Comparison of ENCODE assay signal across 16 mouse cellular contexts in genomic region chr2:52638226-52638625, GRCm38 (mm10). TPM values are rescaled to one million over a fixed set of nuclear protein-coding genes. Genes with fewer than 3 reads are reported as not detected.
DNase-seq lines count a peak whose midpoint lies in the region; TF ChIP-seq lines count a peak whose summit lies in the region.
"Had no signal": no experiment of that assay in that cellular context is flagged by ENCODE, and none has a peak within 500 bp of the region (broad histone marks: within the 10 kb centered on the region; RNA-seq: fewer than 3 reads in every experiment).

No protein-coding gene starts in this region.

- H3K9me3 ChIP-seq in MEL (replicated peaks; ENCODE audit: insufficient read depth, low read length) = no peaks in the 10 kb centered on the region
- H3K9me3 ChIP-seq: G1E; midbrain, embryonic 13.5 days; neural tube, embryonic 13.5 days had no signal

- peak; percentile 53 to 69 for DNase-seq in cerebellum, adult 18-20 months
- no peak for DNase-seq in cerebellum, adult 11 months
- DNase-seq in left cerebral cortex, adult 18-20 months (ENCODE audit: low spot score in 2 of 2) = peak; percentile 42 to 59
- no peak for DNase-seq in left cerebral cortex, postnatal 10 days (ENCODE audit: extremely low spot score in 1 of 2, low spot score in 2 of 2)
- peak; percentile 16 for DNase-seq in MEL (ENCODE audit: low read depth, low spot score)
- DNase-seq in thymus, adult 2 months = no peak
- DNase-seq in thymus, postnatal 0 days (ENCODE audit: low spot score) = no peak
- DNase-seq: embryo, embryonic 11 days; gastrocnemius, adult 2 months; layer of hippocampus, adult 9-11 months; lung, adult 2 months; thymus, postnatal 36 days had no signal

- intact Hi-C loops in left cerebral cortex, postnatal 10 days (cut with DNase I) = loop anchor here (10.0 kb wide), 1 partner anchor 97 kb away; no protein-coding TSS in a partner anchor

- no peak for TF ChIP-seq POLR2A in MEL (IDR thresholded peaks at IDR 0.05; ENCODE audit: control insufficient read depth in 1 of 2, insufficient read depth in 1 of 2, low read depth in 1 of 2, low read length in 2 of 2, poor library complexity in 1 of 2)
- no peak for TF ChIP-seq POLR2A in cortical plate, adult 2 months (IDR thresholded peaks at IDR 0.05; ENCODE audit: extremely low read depth, insufficient read depth, low read length)
- no peak for TF ChIP-seq POLR2A in thymus, adult 2 months (IDR thresholded peaks at IDR 0.05; ENCODE audit: control insufficient read depth, extremely low read depth, insufficient read depth, low read length, poor library complexity)

- no peak for TF ChIP-seq EP300 in MEL (IDR thresholded peaks at IDR 0.05; ENCODE audit: low read depth in 1 of 2, low read length in 2 of 2)

- H3K9ac ChIP-seq in MEL (ENCODE audit: control insufficient read depth, low read depth, low read length, poor library complexity, severe bottlenecking) = no peak overlapping the region
- H3K9ac ChIP-seq: midbrain, embryonic 13.5 days; neural tube, embryonic 13.5 days had no signal

- peaks cover 0 to 5% of the 10 kb centered on the region in 2 experiments; a peak in 1 of 4 replicates for H3K4me1 ChIP-seq in MEL (ENCODE audit: control insufficient read depth in 1 of 2, insufficient read depth in 2 of 2, low read length in 2 of 2)
- peaks cover 11% of the 10 kb centered on the region for H3K4me1 ChIP-seq in cortical plate, adult 2 months (ENCODE audit: control insufficient read depth, insufficient read depth, low read length)
- no peaks in the 10 kb centered on the region for H3K4me1 ChIP-seq in thymus, adult 2 months (replicated peaks; ENCODE audit: control insufficient read depth, insufficient read depth, low read length)

- no peak overlapping the region for H3K4me3 ChIP-seq in MEL (ENCODE audit: control insufficient read depth in 1 of 2, insufficient read depth in 1 of 2, low read depth in 2 of 2, low read length in 2 of 2)
- no peak overlapping the region for H3K4me3 ChIP-seq in cortical plate, adult 2 months (ENCODE audit: insufficient read depth, low read length)
- H3K4me3 ChIP-seq in thymus, adult 2 months (ENCODE audit: control insufficient read depth, insufficient read depth, low read length) = no peak overlapping the region
- H3K4me3 ChIP-seq: gastrocnemius, adult 2 months; midbrain, embryonic 13.5 days; neural tube, embryonic 13.5 days had no signal

- no peak for TF ChIP-seq RAD21 in MEL (IDR thresholded peaks at IDR 0.05; ENCODE audit: low read depth, low read length)

- WGBS in thymus, adult 2 months = 36% methylated on average over 4 of the region's 4 CpGs

- TF ChIP-seq CTCF in MEL (IDR thresholded peaks at IDR 0.05 in 2 of 3, conservative IDR thresholded peaks at IDR 0.05 in 1 of 3; ENCODE audit: control insufficient read depth in 1 of 3, insufficient read depth in 1 of 3, low read depth in 2 of 3, low read length in 3 of 3, poor library complexity in 1 of 3, severe bottlenecking in 1 of 3) = no peak
- no peak for TF ChIP-seq CTCF in cortical plate, adult 2 months (IDR thresholded peaks at IDR 0.05; ENCODE audit: extremely low read depth, insufficient read depth, low read length)
- no peak for TF ChIP-seq CTCF in thymus, adult 2 months (IDR thresholded peaks at IDR 0.05; ENCODE audit: borderline replicate concordance, control insufficient read depth, extremely low read depth, insufficient read depth, low read length, poor library complexity)

- no peaks in the 10 kb centered on the region for H3K79me2 ChIP-seq in MEL (ENCODE audit: control insufficient read depth, insufficient read depth, low read length, poor library complexity)

- no peaks in the 10 kb centered on the region; a peak in 1 of 4 replicates for H3K27me3 ChIP-seq in MEL (ENCODE audit: control insufficient read depth in 1 of 2, insufficient read depth in 2 of 2, low read length in 2 of 2)
- H3K27me3 ChIP-seq in thymus, adult 2 months (ENCODE audit: control insufficient read depth, insufficient read depth, low read length) = no peaks in the 10 kb centered on the region
- H3K27me3 ChIP-seq: midbrain, embryonic 13.5 days; neural tube, embryonic 13.5 days had no signal

- H3K36me3 ChIP-seq in MEL (ENCODE audit: control insufficient read depth in 1 of 2, insufficient read depth in 2 of 2, low read length in 2 of 2) = no peaks in the 10 kb centered on the region
- H3K36me3 ChIP-seq in thymus, adult 2 months (ENCODE audit: control insufficient read depth, insufficient read depth, low read length) = no peaks in the 10 kb centered on the region
- H3K36me3 ChIP-seq: G1E; midbrain, embryonic 13.5 days; neural tube, embryonic 13.5 days had no signal

- no peak overlapping the region for H3K27ac ChIP-seq in MEL (ENCODE audit: control insufficient read depth, low read depth, low read length)
- H3K27ac ChIP-seq in cortical plate, adult 2 months (ENCODE audit: insufficient read depth, low read length) = peak overlapping the region; percentile 27; the same call in 1 of the 2 replicates
- no peak overlapping the region for H3K27ac ChIP-seq in thymus, adult 2 months (ENCODE audit: control insufficient read depth, insufficient read depth, low read length)
- H3K27ac ChIP-seq: gastrocnemius, adult 2 months; midbrain, embryonic 13.5 days; neural tube, embryonic 13.5 days had no signal

TF ChIP-seq in MEL, 35 proteins besides CTCF, POLR2A, EP300 and RAD21:
- TF ChIP-seq GABPA (IDR thresholded peaks at IDR 0.05; ENCODE audit: low read depth, low read length) = no peak
- no peak for TF ChIP-seq CHD2 (IDR thresholded peaks at IDR 0.05; ENCODE audit: low read length)
- no peak for TF ChIP-seq MAZ (IDR thresholded peaks at IDR 0.05; ENCODE audit: low read depth, low read length)
- no peak for TF ChIP-seq GATA1 (IDR thresholded peaks at IDR 0.05; ENCODE audit: low read depth, low read length)
- no peak for TF ChIP-seq MAX (IDR thresholded peaks at IDR 0.05; ENCODE audit: low read length)
- no peak for TF ChIP-seq MYB (IDR thresholded peaks at IDR 0.05; ENCODE audit: low read depth, low read length)
- TF ChIP-seq USF1 (IDR thresholded peaks at IDR 0.05; ENCODE audit: low read depth, low read length) = no peak
- TF ChIP-seq ZNF384 (IDR thresholded peaks at IDR 0.05; ENCODE audit: low read depth, low read length) = no peak
- TF ChIP-seq POLR2AphosphoS2 (IDR thresholded peaks at IDR 0.05; ENCODE audit: low read length) = no peak
- TF ChIP-seq ZKSCAN1 (IDR thresholded peaks at IDR 0.05; ENCODE audit: low read depth, low read length) = no peak
- no peak for TF ChIP-seq NELFE (IDR thresholded peaks at IDR 0.05; ENCODE audit: low read depth, low read length)
TF ChIP-seq in MEL: peak in this region for 0.

RNA-seq across cellular contexts. Expression of gene Cacnb4, which starts 38.4 kb away (rescaled TPM):
- total RNA-seq in left cerebral cortex, adult 18-20 months (2021) = 100 to 1,000 TPM; 159 to 162 TPM
- total RNA-seq in left cerebral cortex, postnatal 10 days (2021) = 100 to 1,000 TPM in 1 of 2 experiments, 10 to 100 TPM in 1; 94.0 to 102 TPM
- total RNA-seq in MEL (2012; rRNA removed) = not detected in 2 replicates
- polyA plus RNA-seq in MEL (2012; ENCODE audit: insufficient read depth in 1 of 2, insufficient read length in 2 of 2, low read depth in 1 of 2, low replicate concordance in 2 of 2, missing spikeins in 1 of 2) = not detected
- polyA plus RNA-seq in cortical plate, adult 2 months (2012; rRNA removed) = 66.9 and 70.3 TPM in 2 replicates
- polyA plus RNA-seq in thymus, adult 2 months (2012; rRNA removed) = 0.04 and 0.06 TPM in 2 replicates
- polyA plus RNA-seq in thymus, postnatal 0 days (2015; fragmentation: Nextera tagmentation; extraction: Ambion mirVana) = 0.18 and 0.21 TPM in 2 replicates

Comparison
In these comparisons a context has a peak if more than half of its experiments do, and no peak if none do; other contexts are left out.
1. DNase-seq: peak in cerebellum, adult 18-20 months (2 of 2), left cerebral cortex, adult 18-20 months (2 of 2) and MEL (single experiment); none in cerebellum, adult 11 months (single experiment), left cerebral cortex, postnatal 10 days (0 of 2), thymus, adult 2 months (single experiment) and thymus, postnatal 0 days (single experiment).
2. RNA of gene Cacnb4, which starts 38.4 kb away (polyA plus RNA-seq): 66.9 to 70.3 TPM in cortical plate, adult 2 months; 0.18 to 0.21 TPM in thymus, postnatal 0 days, 0.04 to 0.06 TPM in thymus, adult 2 months and not detected in MEL; every median in the first group is over 10 times any median in the second.